Mouse (Mus musculus) neural tube, embryonic 14.5 days (tissue): ENCODE results near the gene Hand2. TPM values are rescaled to one million over a fixed set of nuclear protein-coding genes. Genes with fewer than 3 reads are reported as not detected.

ENCODE experiments used
- ATAC-seq: fragments of 200-750 bp; cut with Nextera tagmentation; 2 replicates; pipeline ENCODE4 v1.8.0; 2017; ENCODE audit warnings: low read depth, mild to moderate bottlenecking, moderate TSS enrichment, moderate library complexity
- H3K27ac ChIP-seq: fragments of 300-500 bp; sonication (generic); 2 replicates; pipeline ENCODE4 v1.5.1; 2014; ENCODE audit warnings: low read depth, mild to moderate bottlenecking, control low read depth, low read length, moderate library complexity, mixed read lengths
- H3K27me3 ChIP-seq: fragments of 300-500 bp; sonication (generic); 2 replicates; pipeline ENCODE4 v1.6.1; 2014; ENCODE audit warnings: low read length; ENCODE audit not compliant: control insufficient read depth, insufficient read depth
- H3K36me3 ChIP-seq: fragments of 300-500 bp; sonication (generic); 2 replicates; pipeline ENCODE4 v1.6.1; 2014; ENCODE audit warnings: low read length, mixed read lengths; ENCODE audit not compliant: control insufficient read depth, insufficient read depth
- H3K4me1 ChIP-seq: fragments of 300-500 bp; sonication (generic); 2 replicates; pipeline ENCODE4 v1.6.1; 2014; ENCODE audit warnings: low read length; ENCODE audit not compliant: control insufficient read depth, insufficient read depth
- H3K4me2 ChIP-seq: fragments of 300-500 bp; sonication (generic); 2 replicates; pipeline ENCODE4 v1.6.1; 2014; ENCODE audit warnings: mild to moderate bottlenecking, low read depth, low read length, control low read depth
- H3K4me3 ChIP-seq: fragments of 300-500 bp; sonication (generic); 2 replicates; pipeline ENCODE4 v1.5.1; 2014; ENCODE audit warnings: low read depth, low read length, control low read depth, mixed read lengths
- H3K9ac ChIP-seq: fragments of 300-500 bp; sonication (generic); replicated peaks from 2 replicates; pipeline ENCODE4 v1.6.1; 2014; ENCODE audit warnings: low read depth, mild to moderate bottlenecking, control low read depth, low read length, mixed read lengths
- H3K9me3 ChIP-seq: fragments of 300-500 bp; sonication (generic); 2 replicates; pipeline ENCODE4 v1.6.1; 2016; ENCODE audit warnings: low read length; ENCODE audit not compliant: control insufficient read depth
- WGBS: fragments of 180-500 bp; shearing (Covaris S2); extraction: QIAGEN DNeasy Blood & Tissue Kit; methylation state at CpG from one replicate; pipeline ENCODE4 v1.1.7; 2014; 5-methylcytosine and 5-hydroxymethylcytosine counted together
- polyA plus RNA-seq: library from polyadenylated mRNA; unstranded; fragments of >200 nt; fragmentation: Nextera tagmentation; extraction: Ambion mirVana; gene quantifications from 2 replicates; pipeline ENCODE4 v1.2.1, GENCODE M21; 2014

Hand2 gene
- polyA plus RNA-seq, 1 experiment from 2014 or later, result not detected

- ATAC-seq, result no peak
- H3K4me1 ChIP-seq, result no peaks in the 10 kb centered on the region
- H3K9ac ChIP-seq, result no peak overlapping the region
- H3K36me3 ChIP-seq, result no peaks in the 10 kb centered on the region
- H3K27ac ChIP-seq, result no peak overlapping the region
- WGBS, result 1% methylated on average over 19 of the region's 19 CpGs
- peaks cover 65% of the 10 kb centered on the region for H3K27me3 ChIP-seq
- no peaks in the 10 kb centered on the region for H3K9me3 ChIP-seq
- H3K4me3 ChIP-seq, result no peak overlapping the region
- no peak overlapping the region for H3K4me2 ChIP-seq
These were observed 8.2 kb downstream of the Hand2 start for GRCm38 (mm10) chr8:57328931-57329341.

- Histone ChIP-seq H3K4me1 (no peaks in the 10 kb centered on the region), H3K9ac (no peak overlapping the region), H3K4me3 (no peak overlapping the region), H3K27ac (no peak overlapping the region), H3K4me2 (no peak overlapping the region), H3K9me3 (no peaks in the 10 kb centered on the region), H3K27me3 (peaks cover 67% of the 10 kb centered on the region), H3K36me3 (no peaks in the 10 kb centered on the region)
- WGBS, result 9% methylated on average over 2 of the region's 2 CpGs
- no peak for ATAC-seq
These were observed 9.3 kb downstream of the Hand2 start for GRCm38 (mm10) chr8:57330106-57330505.

- no peak overlapping the region for H3K4me2 ChIP-seq
- H3K4me1 ChIP-seq, result no peaks in the 10 kb centered on the region
- no peaks in the 10 kb centered on the region for H3K9me3 ChIP-seq
- no peak overlapping the region for H3K27ac ChIP-seq
- H3K27me3 ChIP-seq, result peaks cover 73% of the 10 kb centered on the region
- H3K9ac ChIP-seq, result no peak overlapping the region
- ATAC-seq, result no peak
- no peak overlapping the region for H3K4me3 ChIP-seq
- H3K36me3 ChIP-seq, result no peaks in the 10 kb centered on the region
- 1% methylated on average over 29 of the region's 29 CpGs for WGBS
These were observed 11.2 kb downstream of the Hand2 start for GRCm38 (mm10) chr8:57331727-57332630.

GRCm38 (mm10) chr8:57332676-57333482, 12.1 kb downstream of the Hand2 start:
- Histone ChIP-seq H3K9ac (no peak overlapping the region), H3K4me2 (no peak overlapping the region), H3K4me3 (no peak overlapping the region), H3K27me3 (peaks cover 75% of the 10 kb centered on the region), H3K4me1 (no peaks in the 10 kb centered on the region), H3K9me3 (no peaks in the 10 kb centered on the region), H3K36me3 (no peaks in the 10 kb centered on the region), H3K27ac (no peak overlapping the region)
- no peak for ATAC-seq
- 1% methylated on average over 26 of the region's 26 CpGs for WGBS

- H3K9me3 ChIP-seq, result no peaks in the 10 kb centered on the region
- H3K4me3 ChIP-seq, result no peak overlapping the region
- H3K9ac ChIP-seq, result no peak overlapping the region
- no peak overlapping the region for H3K4me2 ChIP-seq
- WGBS, result 0% methylated on average over 9 of the region's 9 CpGs
- H3K27ac ChIP-seq, result no peak overlapping the region
- no peaks in the 10 kb centered on the region for H3K4me1 ChIP-seq
- H3K36me3 ChIP-seq, result no peaks in the 10 kb centered on the region
- peak; percentile 55; the same call in 1 of the 2 replicates for ATAC-seq
- H3K27me3 ChIP-seq, result peaks cover 72% of the 10 kb centered on the region
These were observed 12.6 kb downstream of the Hand2 start for GRCm38 (mm10) chr8:57333483-57333770.

GRCm38 (mm10) chr8:57333795-57334551, 13.2 kb downstream of the Hand2 start:
- no peak overlapping the region for H3K4me2 ChIP-seq
- peaks cover 73% of the 10 kb centered on the region for H3K27me3 ChIP-seq
- H3K4me1 ChIP-seq, result no peaks in the 10 kb centered on the region
- no peak overlapping the region for H3K4me3 ChIP-seq
- WGBS, result under 1% methylated on average over 41 of the region's 41 CpGs
- H3K9ac ChIP-seq, result no peak overlapping the region
- no peaks in the 10 kb centered on the region for H3K36me3 ChIP-seq
- no peaks in the 10 kb centered on the region for H3K9me3 ChIP-seq
- H3K27ac ChIP-seq, result no peak overlapping the region
- no peak; the same call in 1 of the 2 replicates for ATAC-seq

- under 1% methylated on average over 5 of the region's 5 CpGs for WGBS
- H3K9me3 ChIP-seq, result no peaks in the 10 kb centered on the region
- peaks cover 73% of the 10 kb centered on the region for H3K27me3 ChIP-seq
- no peaks in the 10 kb centered on the region for H3K36me3 ChIP-seq
- no peak overlapping the region for H3K27ac ChIP-seq
- ATAC-seq, result no peak
- no peak overlapping the region for H3K4me3 ChIP-seq
- H3K9ac ChIP-seq, result no peak overlapping the region
- H3K4me2 ChIP-seq, result no peak overlapping the region
- no peaks in the 10 kb centered on the region for H3K4me1 ChIP-seq
These were observed 13.9 kb downstream of the Hand2 start for GRCm38 (mm10) chr8:57334714-57335113.

GRCm38 (mm10) chr8:57337271-57338030, 16.7 kb downstream of the Hand2 start:
- no peak overlapping the region for H3K4me2 ChIP-seq
- no peak overlapping the region for H3K4me3 ChIP-seq
- no peaks in the 10 kb centered on the region for H3K9me3 ChIP-seq
- 32% methylated on average over 4 of the region's 4 CpGs for WGBS
- H3K27me3 ChIP-seq, result peaks cover 79% of the 10 kb centered on the region
- no peak overlapping the region for H3K27ac ChIP-seq
- no peak for ATAC-seq
- no peaks in the 10 kb centered on the region for H3K36me3 ChIP-seq
- no peaks in the 10 kb centered on the region for H3K4me1 ChIP-seq
- H3K9ac ChIP-seq, result no peak overlapping the region
